Mouse (Mus musculus) CH12.LX (cell line): ENCODE measurements at regions not wholly inside any gene's neighbourhood (a gene's known extent, or its start where the extent isn't known, plus 50 kb on each side); places are given as distances from the start of the nearest gene placed in this dataset.

Source experiments
- CTCF ChIP-seq, 2 experiments: IDR thresholded peaks in 1 of 2; conservative IDR thresholded peaks in 1 of 2; 2 replicates each; pipeline ENCODE4 v1.5.1; 2011 to 2012; ENCODE audit warnings: low read depth in 2 of 2, low read length in 2 of 2, improper control_type of control experiment in 1 of 2, inconsistent platforms in 1 of 2, mild to moderate bottlenecking in 1 of 2, moderate library complexity in 1 of 2
- E2F4 ChIP-seq: IDR thresholded peaks from 2 replicates; pipeline ENCODE4 v1.6.1; 2011; ENCODE audit warnings: low read depth, low read length, improper control_type of control experiment; ENCODE audit not compliant: insufficient replicate concordance
- EP300 ChIP-seq: IDR thresholded peaks from 2 replicates; pipeline ENCODE4 v1.6.1; 2011; ENCODE audit warnings: low read length, improper control_type of control experiment
- POLR2A ChIP-seq: IDR thresholded peaks from 2 replicates; pipeline ENCODE4 v1.6.1; 2011; ENCODE audit warnings: low read depth, mild to moderate bottlenecking, improper control_type of control experiment, low read length
- USF1 ChIP-seq: IDR thresholded peaks from 2 replicates; pipeline ENCODE4 v1.6.1; 2014; ENCODE audit warnings: low read depth, mild to moderate bottlenecking, inconsistent platforms, low read length, improper control_type of control experiment

- TF ChIP-seq E2F4 (no peak), POLR2A (no peak), CTCF (conservative IDR thresholded peaks at IDR 0.05 in 1 of 2, IDR thresholded peaks at IDR 0.05 in 1 of 2; ENCODE audit: low read depth in 2 of 2, low read length in 2 of 2) (no peak), EP300 (no peak), USF1 (no peak)
Measured at GRCm38 (mm10) chr13:83879561-83879960, 342.5 kb upstream of the Tmem161b start.
